Mouse (Mus musculus) adipocyte (in vitro differentiated cells): Measurements from ENCODE around the gene Nup62.
"Not testable (repeated sequence)": the region's sequence is repeated elsewhere in the genome, so short reads cannot be mapped to it uniquely, and the experiment has no call there.

ENCODE experiments used
- DNase-seq: peaks from one replicate; pipeline ENCODE4 v3.0.0-alpha.2; 2016; ENCODE audit warnings: low spot score

Gene Nup62

DNA sequence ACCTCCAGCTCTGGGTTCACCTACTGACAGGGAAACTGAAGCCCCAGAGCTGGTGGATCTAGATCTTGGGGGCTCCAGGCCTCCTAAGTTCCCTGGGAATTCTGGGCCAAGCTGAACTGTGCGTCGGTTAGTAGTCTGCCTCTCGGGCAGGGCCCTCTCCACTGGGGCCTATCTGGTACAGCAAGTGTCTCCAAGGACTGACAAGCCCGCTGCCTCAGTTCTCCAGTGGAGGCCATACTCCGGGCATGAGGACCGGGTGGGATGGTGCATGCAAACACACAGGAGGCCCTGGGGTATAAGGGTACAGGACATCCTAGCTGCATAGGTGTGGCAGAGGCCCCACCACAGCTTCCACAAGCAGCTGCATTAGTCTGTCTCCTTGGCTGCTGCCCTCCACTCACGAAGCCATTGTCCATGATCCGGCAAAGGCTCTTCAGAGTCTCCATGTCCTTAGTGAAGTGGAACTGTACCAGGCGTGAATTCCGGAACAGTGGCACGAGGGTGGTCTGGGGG is 48.1 kb downstream of the Nup62 start:
- no peak for DNase-seq

GRCm38 (mm10) chr7:44864595-44865542 is 49.0 kb downstream of the Nup62 start:
- DNase-seq: no peak

DNA sequence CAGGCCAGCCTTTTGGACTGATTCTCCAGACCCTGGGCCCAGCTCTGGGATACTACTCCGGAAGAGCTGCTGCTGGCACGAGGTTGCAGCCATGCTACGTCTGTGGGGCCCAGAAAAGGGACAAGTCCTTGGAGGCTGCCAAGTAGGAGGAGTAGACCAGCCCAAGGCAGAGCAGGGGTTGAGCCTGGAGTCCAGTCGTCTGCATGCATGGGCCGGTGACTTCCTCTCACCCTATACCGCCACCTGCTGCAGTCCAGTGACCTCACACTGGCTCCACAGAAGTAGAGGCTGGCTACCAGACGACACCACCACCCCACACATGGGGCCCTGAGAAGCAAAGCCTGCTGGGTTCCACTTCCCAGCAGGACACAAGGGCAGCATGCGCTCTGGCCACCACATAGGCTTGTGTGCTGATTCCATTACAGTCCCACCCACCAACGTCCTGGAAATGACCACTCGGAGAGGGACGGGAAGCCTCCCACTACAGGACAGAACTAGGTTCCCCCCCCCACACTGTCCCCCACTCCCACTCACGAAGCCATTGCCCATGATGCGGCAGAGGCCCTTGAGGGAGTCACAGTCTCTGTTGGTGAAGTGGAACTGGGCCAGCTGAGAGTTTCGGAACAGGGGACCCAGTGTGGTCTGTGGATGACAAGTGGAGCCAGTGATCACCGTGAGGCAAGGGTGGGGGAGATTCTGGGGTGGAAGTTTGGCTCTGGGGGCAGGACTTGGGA is 50.6 kb downstream of the Nup62 start:
- DNase-seq: peak; percentile 93

DNA sequence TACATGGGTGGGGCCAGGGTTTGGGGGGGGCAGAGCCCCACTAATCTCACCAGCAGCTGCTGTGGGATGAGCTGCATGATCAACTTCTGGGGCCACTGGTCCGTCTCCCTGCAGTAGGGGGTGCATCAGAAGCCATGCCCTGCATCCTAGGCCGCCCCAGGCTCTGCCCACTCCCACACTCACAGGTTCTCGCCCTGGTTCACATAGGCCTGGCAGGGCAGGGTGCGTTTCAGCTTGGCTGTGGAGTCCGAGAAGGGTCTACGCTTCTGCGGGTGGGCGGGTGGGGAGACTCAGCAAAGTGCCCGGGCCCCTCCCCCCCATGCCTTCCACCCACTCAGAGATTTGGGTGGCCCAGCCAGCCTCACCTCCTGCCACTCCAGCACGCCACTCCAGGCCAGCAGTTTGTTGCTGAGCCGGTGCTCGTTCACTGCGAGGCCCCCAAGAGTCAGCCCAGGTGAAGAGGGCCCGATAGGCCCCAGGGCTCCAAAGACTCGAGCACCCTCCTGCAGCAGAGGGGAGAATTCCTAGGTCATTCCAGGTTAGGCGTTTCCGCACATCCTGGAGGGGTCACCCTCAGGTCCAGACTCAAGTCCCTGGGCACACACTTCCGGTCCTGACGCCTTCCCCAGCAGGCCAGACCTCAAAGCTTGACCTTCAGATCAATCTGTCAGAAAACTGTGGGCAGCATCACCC is 51.3 kb downstream of the Nup62 start:
- DNase-seq: no peak

DNA sequence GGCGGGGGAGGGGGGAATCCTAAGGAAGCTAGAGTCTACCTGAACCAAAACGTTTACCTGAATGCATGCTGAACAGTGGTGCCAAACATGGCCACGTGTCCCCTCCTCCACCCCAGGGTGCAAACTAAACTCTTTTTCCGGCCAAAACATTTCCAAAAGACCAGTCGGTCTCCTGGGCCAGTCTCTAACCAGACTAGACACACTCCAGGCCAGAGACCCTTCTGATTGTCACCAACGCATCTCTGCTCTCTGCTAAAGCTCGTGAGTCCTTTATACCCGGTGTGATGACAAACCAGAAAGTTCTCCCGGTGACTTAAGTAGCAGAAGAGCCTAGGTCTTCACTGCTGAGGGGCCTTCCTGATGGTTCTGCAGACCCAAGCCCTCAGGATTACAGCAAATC is 51.9 kb downstream of the Nup62 start:
- DNase-seq: no peak

- no peak for DNase-seq
Observed at GRCm38 (mm10) chr7:44868465-44868864, 52.6 kb downstream of the Nup62 start.

DNA sequence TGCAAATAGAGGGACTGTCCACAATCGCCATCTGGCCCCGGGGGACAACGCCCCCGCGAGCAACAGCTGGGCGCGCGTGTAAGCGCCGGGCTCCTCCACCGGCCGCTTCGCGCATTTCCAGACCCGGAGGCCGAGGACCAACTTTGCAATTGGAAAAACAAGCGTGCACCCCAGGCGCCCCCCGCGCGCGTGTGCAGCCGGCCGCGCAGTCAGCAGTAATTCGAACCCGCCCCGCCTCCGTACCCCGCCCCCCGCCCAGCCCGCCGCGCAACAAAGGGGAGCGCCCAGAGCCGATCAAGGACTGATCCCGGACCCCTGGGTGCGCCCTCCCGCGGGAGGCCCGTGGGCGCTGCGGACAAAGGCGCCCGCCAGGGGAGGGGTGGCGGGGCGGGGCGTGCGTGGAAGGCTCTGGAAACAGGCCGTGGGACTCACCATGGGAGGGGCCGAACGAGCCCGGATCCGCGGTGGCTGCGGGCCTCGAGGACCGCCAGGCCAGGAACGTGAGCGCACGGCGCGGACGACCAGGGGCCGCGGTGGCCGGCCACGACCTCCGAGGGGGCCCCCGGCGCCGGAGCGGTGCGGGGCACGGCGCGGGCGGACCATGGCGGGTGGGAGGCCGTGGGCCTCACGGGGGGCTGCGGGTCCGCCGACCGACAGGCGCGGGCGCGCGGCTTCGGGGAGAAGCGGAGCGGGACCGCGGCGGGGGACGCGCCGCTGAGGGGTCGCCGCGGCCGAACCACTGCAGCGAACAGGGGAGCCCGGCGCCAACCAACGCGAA is 53.2 kb downstream of the Nup62 start:
- DNase-seq: peak; percentile 37

- peak; percentile 95 for DNase-seq
Observed at GRCm38 (mm10) chr7:44869697-44870528, 54.0 kb downstream of the Nup62 start, which contains the start of gene Ptov1. TSS of gene Ptov1 (minus strand) at chr7:44869788.

DNA sequence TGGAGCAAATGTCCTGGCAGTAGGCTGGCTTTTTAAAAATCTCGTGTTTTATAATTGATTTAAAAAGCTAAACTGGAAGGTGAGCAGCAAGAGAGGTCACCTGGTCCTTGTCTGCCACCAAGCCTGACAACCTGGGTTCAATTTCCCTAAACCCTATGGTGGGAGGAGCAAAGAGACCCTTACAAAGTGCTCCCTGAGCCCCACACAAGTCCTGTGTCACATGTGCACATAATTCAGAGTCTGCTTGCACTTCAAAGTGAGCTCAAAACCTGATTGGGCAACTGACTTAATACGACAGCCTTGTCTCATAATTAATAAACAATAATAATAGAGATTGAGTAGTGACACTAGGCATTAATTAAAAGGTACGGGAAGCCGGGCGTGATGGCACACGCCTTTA is 54.7 kb downstream of the Nup62 start:
- DNase-seq: no peak

GRCm38 (mm10) chr7:44871181-44871580 is 55.3 kb downstream of the Nup62 start:
- no peak for DNase-seq

DNA sequence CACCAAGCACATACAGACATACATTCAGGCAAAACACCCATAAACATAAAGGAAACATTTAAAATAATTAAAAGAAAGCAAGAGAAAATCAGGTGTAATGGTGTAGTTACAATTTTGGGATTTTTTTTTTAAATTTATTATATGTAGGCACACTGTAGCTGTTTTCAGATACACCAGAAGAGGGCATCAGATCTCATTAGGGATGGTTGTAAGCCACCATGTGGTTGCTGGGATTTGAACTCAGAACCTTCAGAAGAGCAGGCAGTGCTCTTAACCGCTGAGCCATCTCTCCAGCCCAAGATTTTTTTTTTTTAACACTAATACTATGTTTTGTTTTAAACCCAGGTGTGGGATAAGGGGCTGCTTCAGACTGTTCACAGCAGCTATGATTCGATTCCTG is 55.9 kb downstream of the Nup62 start:
- not testable (repeated sequence) for DNase-seq

- DNase-seq: no peak
Observed at GRCm38 (mm10) chr7:44877833-44878232, 61.9 kb downstream of the Nup62 start.
